Mouse (Mus musculus): Measurements from ENCODE around the gene Abcc4.
A peak's percentile ranks its signal among the peaks of the same experiment; 100 is the strongest.
"Not testable (repeated sequence)": the region's sequence is repeated elsewhere in the genome, so short reads cannot be mapped to it uniquely, and the experiment has no call there.

The Abcc4 gene

DNA sequence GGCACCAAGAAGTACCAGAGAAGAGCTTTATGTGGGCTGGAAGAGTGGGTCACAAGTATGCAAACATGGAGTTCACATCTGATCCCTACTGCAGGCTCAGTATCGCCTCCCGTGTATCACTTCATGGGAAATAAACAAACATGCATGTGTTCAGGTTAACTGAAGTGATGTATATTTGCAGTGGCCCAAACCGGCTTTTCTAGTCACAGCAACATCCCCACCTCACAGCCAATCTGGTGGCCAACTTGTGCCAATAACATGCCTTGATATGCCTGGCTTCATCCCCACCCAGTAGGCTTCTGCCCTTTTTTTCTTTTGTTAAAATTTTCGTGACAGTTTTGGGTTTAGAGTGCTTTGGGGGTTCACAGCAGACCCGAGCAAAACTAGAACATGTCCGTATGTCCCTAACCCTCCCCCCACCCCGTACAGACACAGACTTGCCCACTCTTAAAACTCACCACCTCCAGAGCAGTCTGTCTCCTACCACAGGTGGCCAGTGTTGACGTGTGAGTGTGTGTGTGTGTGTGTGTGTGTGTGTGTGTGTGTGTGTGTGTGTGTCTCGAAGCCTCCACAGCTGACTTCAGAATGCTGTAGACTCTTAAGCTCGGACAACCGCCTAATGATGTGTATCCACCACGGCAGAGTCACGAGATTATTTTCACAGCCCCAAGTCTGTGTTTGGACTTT lies 29.6 kb downstream of the Abcc4 start:
- DNase-seq = peak in 1 of 2 experiments; percentile 41

DNA sequence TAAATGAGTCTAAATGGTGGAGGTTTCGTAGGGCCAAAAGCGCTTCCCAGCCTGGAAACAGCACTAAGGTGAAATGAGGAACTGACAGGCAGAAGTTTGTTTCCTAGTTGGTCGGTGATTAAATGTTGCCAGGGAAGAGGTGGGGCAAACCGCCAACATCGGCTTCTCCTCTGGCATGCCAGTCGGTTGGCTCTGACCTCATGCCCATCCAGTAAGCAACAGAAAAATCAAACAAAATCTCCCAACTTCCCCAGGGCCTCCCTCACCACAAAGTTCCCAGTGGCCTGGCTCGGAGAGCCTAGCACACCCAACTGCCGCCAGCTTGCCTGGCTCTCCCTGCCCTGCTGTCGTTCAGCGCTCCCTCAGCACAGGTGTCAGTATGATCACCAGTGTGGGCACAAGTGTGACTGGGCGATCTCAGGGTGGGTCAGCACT lies 31.3 kb downstream of the Abcc4 start:
- peak; percentile 74 to 75 for DNase-seq

DNA sequence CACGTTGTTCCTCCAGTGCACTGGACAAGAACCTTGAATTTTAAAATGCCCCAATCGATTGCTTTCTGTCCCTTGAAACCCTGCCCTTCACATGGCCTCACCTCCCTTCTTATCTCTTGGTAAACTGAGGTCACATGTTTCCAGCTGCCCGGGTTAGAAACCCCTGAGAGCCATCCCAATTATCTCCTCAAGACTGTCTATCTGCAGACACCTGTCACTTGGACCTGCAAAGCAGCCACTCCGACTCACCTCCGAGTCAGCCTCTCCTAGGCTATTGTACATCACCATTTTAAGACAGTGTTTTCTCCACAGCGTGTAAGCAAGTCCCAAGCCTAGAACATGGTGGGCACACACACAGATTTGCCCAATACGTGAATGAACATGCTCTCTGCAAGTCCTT lies 31.8 kb downstream of the Abcc4 start:
- no peak for DNase-seq

DNA sequence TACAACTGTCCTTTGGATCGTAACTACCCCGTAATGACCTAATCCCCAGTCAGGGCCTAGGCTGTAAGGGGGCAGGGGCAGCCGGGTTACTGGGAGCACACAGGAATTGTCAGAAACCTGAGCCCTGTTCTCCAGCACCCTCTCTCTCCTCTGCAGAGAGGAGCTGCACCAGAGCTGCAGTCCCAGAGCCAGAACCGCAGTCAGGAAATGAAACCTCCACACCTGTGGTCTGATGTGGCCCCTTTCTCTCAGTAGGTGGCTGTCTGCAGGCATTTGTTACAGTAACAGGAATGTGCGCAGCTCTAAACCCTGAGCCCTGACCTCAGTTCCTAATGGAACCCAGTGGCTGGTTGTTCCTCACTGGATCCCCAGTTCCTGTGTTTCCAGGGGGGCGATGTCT lies 32.5 kb downstream of the Abcc4 start:
- DNase-seq = no peak

DNA sequence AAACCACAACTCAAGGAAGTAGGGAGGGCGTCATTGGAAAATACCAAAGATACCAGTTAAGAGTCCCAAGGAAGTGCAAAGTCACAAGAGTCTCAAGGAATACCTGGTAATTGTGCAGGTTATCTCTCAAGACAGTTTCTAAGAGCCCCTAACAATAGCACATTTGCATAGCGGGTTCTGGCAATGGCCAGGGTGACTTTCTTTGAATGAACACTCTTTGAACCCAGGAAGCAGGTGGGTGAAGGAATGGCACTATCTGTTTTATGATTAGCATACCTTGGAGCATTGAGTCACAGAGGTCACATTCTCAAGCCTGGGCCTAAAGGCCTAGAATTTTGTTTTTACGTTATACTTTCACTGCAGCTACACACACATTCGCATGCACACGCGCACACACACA lies 33.1 kb downstream of the Abcc4 start:
- DNase-seq = not testable (repeated sequence)

DNA sequence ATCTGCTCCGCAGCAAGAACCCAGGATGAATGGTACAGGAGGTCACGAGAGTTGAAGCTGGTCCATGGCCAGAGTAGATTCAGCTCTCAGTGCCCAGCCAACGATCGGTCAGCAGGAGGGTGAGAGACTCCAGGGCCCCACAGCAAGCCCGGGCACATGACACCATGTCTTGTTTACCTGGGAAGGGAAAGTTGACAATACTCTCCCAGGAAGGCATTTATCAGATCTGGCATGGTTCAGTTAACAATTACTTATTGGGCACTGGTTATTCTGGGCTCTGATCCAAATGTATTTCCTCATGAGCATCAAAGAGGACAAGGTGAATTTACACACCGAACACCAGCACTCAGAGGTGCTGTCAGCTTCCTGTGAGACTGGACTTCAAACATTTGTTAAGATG lies 38.5 kb downstream of the Abcc4 start:
- DNase-seq = peak; percentile 73 to 80

DNA sequence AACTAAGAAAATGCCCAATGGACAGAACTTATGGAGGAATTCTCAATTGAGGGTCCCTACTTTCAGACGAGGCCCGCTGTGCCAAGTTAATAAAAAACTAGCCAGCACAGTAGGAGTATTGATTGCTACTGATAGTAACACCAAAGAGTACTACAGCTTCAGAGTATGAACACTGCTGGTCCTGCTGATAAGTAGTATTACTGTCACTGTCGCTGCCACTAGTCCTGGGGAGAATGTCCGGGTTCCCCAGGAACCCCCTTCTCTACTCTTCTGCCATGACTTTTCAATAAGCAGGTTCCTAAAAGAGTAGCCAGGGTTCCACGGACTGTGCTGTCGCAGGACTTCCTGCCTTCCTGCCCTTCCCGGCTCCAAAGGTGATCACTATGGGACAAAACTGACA lies 41.4 kb downstream of the Abcc4 start:
- no peak for DNase-seq

DNA sequence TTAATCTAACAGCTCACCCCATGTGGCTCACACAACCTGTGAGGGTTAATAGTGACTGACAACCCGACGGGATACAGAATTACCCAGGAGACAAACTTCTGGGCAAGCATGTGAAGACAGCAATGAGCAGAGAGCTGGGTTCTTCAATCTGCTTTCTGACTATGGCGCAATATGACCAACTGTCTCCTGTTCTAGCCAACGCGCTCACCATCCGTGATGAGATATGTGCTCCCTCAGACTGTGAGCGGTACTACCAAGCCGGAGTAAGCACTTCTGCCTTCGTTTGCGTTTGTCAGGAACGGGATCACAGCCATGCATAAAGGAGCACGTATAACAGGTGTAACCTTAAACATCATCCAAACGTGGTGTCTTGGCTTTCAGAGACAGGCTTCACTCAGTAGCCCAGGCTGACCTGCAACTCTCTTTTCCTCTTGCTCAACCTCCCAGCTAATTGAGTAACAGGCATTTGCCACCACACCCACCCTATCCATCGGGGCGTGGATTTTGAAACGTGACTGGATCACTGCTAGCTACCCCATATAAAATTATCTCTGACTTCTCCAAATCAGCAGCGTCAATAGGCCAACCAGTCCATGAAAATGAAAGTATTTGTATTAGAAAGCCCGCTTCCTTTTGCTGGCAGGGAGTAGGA lies 43.3 kb downstream of the Abcc4 start:
- no peak for DNase-seq

DNA sequence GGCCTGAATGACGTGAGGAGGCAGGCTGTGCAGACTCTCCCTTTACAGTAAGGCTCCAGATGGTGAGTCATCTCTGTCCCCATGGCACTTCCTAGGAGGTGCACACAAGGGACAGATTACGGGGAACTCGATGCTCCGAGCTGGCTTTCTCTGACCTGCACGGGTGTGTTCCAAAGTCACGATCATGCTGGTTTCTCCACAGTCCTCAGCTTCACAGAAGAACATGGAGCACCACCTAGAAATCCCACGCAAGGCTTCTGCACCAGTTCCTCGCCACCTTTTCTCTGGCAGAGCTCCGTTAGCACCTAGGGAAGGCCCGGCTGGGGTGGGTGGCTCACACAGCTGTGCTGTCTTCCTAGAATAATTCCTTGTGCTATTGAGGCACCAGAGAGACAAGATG lies 43.9 kb downstream of the Abcc4 start:
- no peak for DNase-seq

DNA sequence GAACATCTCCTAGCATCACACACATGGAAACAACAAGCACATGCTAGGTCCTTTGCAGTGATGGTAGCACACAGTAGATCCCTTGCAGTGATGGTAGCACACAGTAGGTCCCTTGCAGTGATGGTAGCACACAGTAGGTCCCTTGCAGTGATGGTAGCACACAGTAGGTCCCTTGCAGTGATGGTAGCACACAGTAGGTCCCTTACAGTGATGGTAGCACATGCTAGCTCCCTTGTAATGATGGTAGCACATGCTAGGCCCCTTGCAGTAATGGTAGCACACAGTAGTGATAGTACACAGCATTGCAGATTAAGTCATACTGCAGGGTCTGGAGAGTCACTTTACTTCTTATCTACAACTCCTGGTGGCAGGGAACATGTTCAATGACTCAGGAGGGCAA lies 46.8 kb downstream of the Abcc4 start:
- no peak for DNase-seq

DNA sequence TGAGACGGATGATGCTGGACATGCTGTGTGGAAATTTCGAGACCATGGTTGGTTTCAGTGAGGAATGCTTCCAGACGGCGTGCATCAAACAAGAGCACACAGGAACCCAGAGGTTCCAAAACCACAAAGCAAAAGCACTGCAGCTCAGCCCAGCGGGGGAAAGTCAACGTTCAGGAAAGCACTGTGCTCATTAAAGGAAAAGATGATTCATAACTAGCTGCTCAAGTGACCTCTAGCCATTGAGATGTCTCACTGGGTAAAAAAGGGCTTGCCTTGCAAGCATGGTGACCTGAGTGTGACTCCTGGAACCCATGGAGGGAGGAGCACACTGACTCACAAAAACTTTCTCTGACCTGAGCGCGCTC lies 47.7 kb downstream of the Abcc4 start:
- DNase-seq = no peak

DNA sequence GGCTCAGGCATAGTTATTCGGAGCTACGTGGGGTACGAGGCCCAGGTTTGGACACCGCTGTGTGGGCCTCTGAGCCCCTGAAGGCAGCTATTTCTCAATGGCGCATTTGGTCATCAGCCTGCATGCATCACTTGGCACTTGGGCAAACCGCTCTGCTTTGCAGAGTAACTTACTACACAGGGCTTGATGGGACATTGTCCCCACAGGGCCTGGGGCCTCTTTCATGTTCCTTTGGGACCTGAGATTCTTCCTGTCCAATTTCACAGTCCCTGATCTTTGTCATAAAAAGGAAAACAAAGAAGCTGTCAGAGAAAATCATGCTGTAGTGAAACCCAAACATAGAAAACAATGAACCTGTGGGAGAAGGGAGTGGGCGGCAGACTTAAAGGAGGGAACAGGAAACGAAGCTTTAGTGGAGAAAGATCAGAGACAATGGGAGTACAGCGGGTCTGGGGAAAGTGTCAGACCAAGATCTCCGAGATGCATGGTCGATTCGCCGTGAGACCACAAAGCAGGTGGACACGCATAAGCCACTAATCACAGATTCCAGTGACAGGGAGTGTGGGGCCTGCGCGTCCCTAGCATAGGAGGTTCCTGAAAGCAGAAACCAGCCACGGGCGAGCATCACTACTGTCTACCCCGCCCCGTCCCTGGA lies 48.2 kb downstream of the Abcc4 start:
- no peak for DNase-seq

DNA sequence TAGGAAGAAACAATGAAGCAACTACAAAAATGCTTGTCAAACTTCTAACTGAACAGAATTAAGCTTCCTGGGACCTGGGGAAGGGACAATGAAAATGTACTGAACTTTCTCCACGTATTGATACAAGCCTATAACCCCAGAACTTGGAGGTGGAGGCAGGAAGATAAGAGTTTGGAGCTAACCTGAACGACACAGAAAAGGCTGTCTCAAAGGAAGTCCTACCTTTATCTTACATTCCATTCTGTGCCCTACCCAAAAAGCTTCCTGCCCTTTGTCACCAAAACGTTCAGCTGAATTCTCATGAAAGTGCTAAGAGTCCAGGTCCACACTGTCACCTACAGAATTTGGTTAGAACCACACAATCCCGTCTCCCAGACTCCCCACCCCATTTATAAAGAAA lies 48.8 kb downstream of the Abcc4 start:
- DNase-seq = no peak

DNA sequence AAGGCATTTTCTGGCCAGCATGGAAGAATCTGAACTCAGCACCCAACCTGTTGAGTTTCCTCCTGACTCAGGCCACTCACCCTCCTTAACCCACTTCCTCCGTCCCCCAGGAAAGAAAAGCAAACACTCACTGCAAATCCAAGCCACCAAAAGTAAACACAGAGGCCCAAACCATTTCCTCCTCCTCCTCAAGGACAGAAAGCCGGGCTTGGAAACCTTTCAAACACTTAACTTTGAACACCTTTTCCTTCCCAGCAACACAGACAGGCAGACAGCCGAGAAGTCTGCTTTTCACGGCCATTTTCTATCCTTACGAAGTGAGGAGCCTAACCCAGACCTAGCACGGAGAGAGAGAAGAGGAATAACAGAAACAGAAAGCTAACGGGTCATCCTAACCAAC lies 50.0 kb downstream of the Abcc4 start:
- DNase-seq = no peak

DNA sequence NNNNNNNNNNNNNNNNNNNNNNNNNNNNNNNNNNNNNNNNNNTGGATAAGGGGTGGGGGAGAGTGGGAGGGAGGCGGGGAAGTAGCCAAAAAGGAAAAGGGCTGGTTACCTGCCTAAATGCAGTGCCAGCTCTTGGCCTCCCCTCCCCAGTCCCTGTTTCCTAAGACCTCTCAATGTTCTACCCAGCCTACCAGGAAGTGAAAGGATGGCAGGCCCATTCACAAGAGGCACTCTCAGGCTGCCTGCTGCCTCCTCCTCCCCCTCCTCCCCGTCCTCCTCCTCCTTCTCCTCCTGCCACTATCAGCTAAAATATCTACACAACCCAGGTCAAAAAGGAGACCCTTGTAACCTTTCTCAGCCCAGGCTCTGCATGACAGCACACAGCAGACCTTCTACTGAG lies 51.1 kb downstream of the Abcc4 start:
- no peak for DNase-seq

DNA sequence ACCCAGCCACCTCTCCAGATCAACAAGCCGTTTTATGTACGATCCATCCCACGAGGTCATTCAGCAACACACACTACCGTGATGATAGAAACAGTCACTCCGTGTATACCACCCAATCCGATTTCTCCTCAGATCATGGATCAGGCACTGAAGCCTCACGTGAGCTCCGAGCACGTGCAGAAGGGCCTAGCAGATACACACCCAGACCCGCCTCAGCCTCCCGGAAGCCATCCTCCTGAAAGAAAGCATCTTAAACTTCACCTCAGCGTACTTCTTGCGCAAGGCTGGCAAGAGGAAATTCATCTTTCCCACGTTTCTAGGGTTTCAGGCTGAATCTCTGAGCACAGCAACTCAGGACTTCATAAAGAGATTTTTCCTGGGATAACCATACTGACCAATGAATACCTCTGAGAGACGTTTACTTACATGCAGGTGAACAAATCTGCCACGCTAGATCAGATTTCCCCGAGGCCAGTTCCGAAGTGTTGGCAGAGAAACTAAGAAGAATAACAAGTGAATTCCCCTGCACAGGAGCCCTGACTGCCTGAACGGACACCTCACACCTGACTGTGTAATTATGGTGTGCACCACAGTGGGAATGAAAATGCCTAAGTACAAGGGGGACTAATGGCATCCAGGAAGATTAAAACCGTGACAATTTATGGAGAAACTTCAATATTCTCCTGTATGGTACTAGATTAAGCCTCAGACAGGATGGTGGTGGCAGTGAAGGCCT lies 54.1 kb downstream of the Abcc4 start:
- DNase-seq = no peak

DNA sequence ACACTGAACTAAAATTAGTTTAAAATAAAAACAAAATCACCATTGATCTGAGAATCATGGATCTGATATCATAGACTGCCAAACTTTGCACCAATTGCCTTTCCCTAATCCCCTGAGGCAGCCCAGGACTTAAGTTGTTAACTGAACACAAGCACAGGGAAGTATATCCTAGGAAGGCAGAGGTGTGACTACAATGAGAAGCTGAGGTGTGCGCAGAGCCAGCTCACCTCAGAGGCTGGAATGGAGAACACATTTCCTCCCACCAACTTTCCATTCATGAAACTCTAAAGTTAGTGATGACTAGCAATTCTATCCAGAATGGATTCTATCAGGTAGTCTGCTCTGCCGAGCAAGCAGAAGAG lies 56.1 kb downstream of the Abcc4 start:
- no peak for DNase-seq

DNA sequence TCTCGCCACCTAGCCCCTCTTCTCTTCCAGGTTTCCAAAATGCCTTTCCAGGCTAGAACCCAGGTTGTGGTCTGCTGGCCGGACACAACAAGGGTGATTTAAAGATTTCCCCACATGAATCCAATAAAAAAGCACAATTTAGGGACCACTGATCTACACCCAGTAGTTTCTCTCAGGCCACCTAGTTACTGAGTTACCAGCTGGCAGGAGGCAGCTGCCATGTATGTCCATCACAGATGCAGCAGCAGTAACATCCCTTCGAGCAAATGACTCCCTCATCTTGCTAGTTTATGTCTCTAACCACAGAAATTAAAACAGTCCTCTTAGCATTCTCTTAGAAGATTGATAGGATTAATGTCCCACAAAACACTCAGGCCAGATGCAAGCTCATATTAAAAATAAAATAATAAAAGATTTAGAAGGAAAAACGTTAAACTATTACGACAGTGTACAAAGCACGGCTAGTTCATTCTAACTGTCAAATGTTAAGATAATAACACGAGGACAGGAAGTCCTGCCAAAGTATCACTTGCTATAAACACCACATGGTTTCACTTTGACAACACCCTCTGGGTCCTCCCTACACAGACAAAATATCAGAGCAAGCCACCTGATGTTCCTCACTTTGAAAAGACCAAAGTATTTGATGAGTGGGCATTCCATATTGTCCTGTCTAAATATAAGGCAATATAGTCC lies 56.7 kb downstream of the Abcc4 start:
- peak; percentile 32 to 34 for DNase-seq

DNA sequence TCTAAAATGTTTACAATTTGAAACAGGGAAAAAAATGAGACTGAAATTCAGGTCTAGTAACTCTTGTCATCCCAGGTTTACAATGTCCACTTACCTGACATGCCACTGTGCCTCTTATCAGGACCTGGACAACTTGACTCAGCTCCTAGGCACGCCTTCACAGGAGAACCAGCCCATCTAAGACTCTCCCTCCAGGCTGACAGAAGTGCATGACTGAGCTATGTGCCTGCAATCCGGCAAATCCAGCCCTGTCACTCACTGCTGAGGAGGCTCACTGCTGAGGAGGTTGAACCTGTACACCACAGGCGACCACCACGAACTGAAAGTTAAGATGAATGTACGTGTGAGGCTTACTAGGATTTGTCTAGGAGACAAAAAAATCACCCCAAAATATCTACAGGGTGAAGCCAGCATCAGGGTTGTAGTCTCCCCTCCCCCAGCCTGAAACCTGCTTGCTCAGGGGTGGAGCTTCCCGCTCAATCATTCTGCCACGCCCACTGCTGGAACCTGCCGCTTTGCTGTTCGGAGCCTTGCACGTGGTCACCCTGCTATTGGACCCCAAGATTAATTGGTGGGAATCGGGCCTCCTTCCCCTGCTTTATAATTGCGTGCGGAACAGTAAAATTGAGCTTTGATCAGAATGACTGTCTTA lies 63.0 kb downstream of the Abcc4 start:
- DNase-seq = not testable (repeated sequence)

DNA sequence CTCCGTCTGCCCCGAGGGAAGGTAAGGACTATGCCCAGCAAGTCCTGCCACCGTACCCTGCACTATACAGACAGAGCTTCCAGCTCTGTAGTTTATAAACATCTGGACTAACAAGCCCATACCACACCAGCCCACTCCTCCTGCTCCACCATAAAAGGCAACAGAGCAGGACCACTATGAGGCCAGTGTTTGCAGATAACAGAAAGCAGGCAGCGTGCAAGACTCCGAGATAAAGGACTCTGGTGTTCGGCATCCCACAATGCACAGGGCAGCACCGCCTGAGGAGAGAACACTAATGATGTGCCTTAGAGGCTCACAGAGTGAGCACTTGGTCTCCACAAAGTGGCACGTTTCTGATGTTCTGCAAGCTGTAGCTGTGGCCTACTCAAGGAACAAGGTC lies 63.9 kb downstream of the Abcc4 start:
- DNase-seq = no peak

DNA sequence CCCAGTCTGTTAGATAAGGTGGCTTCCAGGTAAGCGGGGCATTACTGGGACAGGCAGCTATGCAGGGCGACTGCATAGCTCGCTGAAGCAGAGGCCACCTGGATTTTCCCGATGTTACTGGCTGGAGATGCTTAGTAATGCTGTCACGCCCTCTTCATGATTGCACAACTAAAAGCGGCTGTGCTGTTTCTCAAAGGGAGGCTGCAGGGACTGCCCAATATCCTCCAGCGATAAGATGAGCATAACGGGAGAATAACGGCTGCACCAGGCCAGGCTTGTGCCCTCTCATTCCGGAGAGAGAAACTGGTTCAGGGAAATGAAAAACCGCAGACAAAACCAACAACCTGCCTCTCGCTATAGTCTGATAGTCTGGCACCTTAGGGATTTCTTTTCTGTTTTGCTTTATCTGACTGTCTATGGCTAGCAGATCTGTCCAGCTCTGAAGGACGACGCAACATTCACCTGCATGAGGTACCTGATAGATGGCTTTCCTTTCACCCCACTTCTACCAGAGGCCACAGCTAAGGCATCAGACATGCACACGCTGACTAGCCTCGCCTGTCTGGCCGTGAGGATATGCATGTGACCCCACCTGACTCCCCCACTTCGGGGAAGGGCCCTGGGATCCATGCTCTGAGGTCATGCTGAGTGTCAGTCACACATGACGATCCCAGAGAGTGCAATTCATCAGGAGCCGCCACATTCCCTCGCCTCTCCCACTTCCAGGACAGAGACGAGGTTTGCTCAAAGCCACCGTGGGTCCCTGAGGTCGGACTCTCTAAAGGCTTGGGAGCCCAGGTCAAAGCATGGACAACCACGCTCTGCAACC lies 67.4 kb downstream of the Abcc4 start:
- DNase-seq = no peak
